7 mouse cellular contexts compared by ENCODE assay signal in the genomic region with DNA sequence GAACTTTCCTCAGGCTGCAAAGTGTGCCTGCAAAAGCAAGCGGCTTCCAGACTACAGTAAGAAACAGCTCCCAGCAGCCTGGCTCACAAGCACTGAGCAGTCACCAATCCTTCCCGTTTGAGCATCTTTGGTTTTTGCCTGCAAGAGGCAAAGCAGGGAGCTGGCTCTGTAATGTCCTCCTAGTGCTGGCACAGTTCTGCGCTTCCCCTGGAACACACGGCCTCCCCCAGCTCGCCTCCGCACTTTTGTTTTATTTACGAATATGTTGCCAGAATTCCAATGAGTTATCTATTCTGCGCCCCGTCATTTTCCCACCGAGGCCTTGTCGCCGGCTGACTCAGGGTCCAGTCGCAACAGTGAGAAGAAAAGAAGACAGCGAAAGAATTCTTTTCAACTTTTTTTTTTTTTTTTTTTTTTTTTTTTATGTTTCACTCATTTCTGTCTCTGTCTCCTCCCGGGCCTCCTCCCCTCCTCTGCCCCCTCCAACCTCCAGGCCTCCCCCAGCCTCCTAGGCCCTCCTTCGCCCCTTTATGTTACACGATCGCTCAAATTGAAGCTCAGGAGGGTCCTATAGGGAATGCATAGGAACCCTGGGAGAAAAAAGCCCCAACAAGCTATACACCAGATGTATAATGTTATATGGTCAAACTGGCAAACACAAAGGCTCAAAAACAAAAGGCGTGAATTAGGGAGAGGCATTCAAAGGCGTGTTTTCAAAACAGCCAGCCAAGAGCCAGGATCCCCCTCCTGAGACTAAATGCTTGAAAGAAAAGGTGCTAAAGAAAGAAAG. TPM values are rescaled to one million over a fixed set of nuclear protein-coding genes. Genes with fewer than 3 reads are reported as not detected.
DNase-seq lines count a peak whose midpoint lies in the region; ATAC-seq lines count a peak whose summit lies in the region.

No protein-coding gene starts in this region.

- peaks cover 74% of the 10 kb centered on the region for H3K4me1 ChIP-seq in heart, embryonic 13.5 days
- H3K4me1 ChIP-seq in liver, embryonic 13.5 days (replicated peaks), result peaks cover 48% of the 10 kb centered on the region

- WGBS in heart, embryonic 13.5 days, result 31% methylated on average over 20 of the region's 20 CpGs
- WGBS in liver, embryonic 13.5 days (ENCODE audit: insufficient replicate concordance), result 67% methylated on average over 20 of the region's 20 CpGs

- peak overlapping the region; percentile 75 for H3K27ac ChIP-seq in heart, embryonic 13.5 days (replicated peaks)
- peak overlapping the region; percentile 9; the same call in 1 of the 2 replicates for H3K27ac ChIP-seq in liver, embryonic 13.5 days

- H3K27me3 ChIP-seq in heart, embryonic 13.5 days (replicated peaks), result no peaks in the 10 kb centered on the region
- no peaks in the 10 kb centered on the region for H3K27me3 ChIP-seq in liver, embryonic 13.5 days

- peak overlapping the region; percentile 53 for H3K4me2 ChIP-seq in heart, embryonic 13.5 days
- no peak overlapping the region for H3K4me2 ChIP-seq in liver, embryonic 13.5 days

- peak overlapping the region; percentile 37 for H3K9ac ChIP-seq in heart, embryonic 13.5 days
- no peak overlapping the region for H3K9ac ChIP-seq in liver, embryonic 13.5 days

- 0 out of 2 replicates have a peak overlapping the region, but pooled peaks have one; percentile 15 for H3K4me3 ChIP-seq in heart, embryonic 13.5 days
- no peak overlapping the region for H3K4me3 ChIP-seq in liver, embryonic 13.5 days (replicated peaks)

- H3K9me3 ChIP-seq in heart, embryonic 13.5 days, result no peaks in the 10 kb centered on the region
- H3K9me3 ChIP-seq in liver, embryonic 13.5 days (replicated peaks), result no peaks in the 10 kb centered on the region

- DNase-seq in adrenal gland, adult 2 months, result peak; percentile 69
- DNase-seq in embryo, embryonic 11 days, result peak; percentile 78
- DNase-seq in kidney, postnatal 4 days, result peak; percentile 63 to 71
- DNase-seq in liver, embryonic 13.5 days, result no peak
- DNase-seq in ovary, postnatal 14 days (ENCODE audit: low spot score), result peak; percentile 48
- DNase-seq in thymus, postnatal 4 days, result no peak

- ATAC-seq in heart, embryonic 13.5 days (ENCODE audit: extremely low read depth, insufficient number of reproducible peaks, low FRiP score, low TSS enrichment), result no peak
- no peak for ATAC-seq in liver, embryonic 13.5 days (ENCODE audit: low read depth)

- H3K36me3 ChIP-seq in heart, embryonic 13.5 days, result no peaks in the 10 kb centered on the region
- H3K36me3 ChIP-seq in liver, embryonic 13.5 days, result no peaks in the 10 kb centered on the region

RNA-seq across cellular contexts. Expression of a gene that starts 32.3 kb away (rescaled TPM):
- total RNA-seq in adrenal gland, adult 2 months (2021), result not detected
- polyA plus RNA-seq in adrenal gland, adult 2 months (2012; rRNA removed), result not detected in 2 replicates
- not detected in 2 replicates for polyA plus RNA-seq in heart, embryonic 13.5 days (2015; fragmentation: Nextera tagmentation; extraction: Ambion mirVana)
- not detected in 2 replicates for polyA plus RNA-seq in liver, embryonic 13.5 days (2015; fragmentation: Nextera tagmentation; extraction: Ambion mirVana)

Comparison
In these comparisons a context has a peak if more than half of its experiments do, and no peak if none do; other contexts are left out.
1. DNase-seq: peak in adrenal gland, adult 2 months (single experiment), embryo, embryonic 11 days (single experiment), kidney, postnatal 4 days (2 of 2) and ovary, postnatal 14 days (single experiment); none in liver, embryonic 13.5 days (single experiment) and thymus, postnatal 4 days (single experiment).